Mouse (Mus musculus) liver, adult (tissue): ENCODE measurements around the gene Lpin1.

Source experiments
- GATA4 ChIP-seq: IDR thresholded peaks from 2 replicates; pipeline ENCODE4 v1.6.1; 2014; ENCODE audit warnings: mild to moderate bottlenecking, low read length; ENCODE audit not compliant: insufficient replicate concordance

Lpin1 gene

GRCm38 (mm10) chr12:16610936-16611335 is at the start of gene Lpin1:
Gene Lpin1 (minus strand): TSS chr12:16610966.
- no peak for TF ChIP-seq GATA4

GRCm38 (mm10) chr12:16656906-16657875 is 46.4 kb upstream of the Lpin1 start:
- TF ChIP-seq GATA4, result no peak

- no peak for TF ChIP-seq GATA4
These were observed 44.8 kb upstream of the Lpin1 start for GRCm38 (mm10) chr12:16655604-16656003.

GRCm38 (mm10) chr12:16653332-16654093 is 42.7 kb upstream of the Lpin1 start, which contains the start of gene Ntsr2:
Gene Ntsr2 (plus strand): TSS chr12:16653382.
- no peak for TF ChIP-seq GATA4

GRCm38 (mm10) chr12:16649819-16650218 is 39.1 kb upstream of the Lpin1 start:
- TF ChIP-seq GATA4, result no peak

- no peak for TF ChIP-seq GATA4
These were observed 37.5 kb upstream of the Lpin1 start for GRCm38 (mm10) chr12:16648273-16648672.

- TF ChIP-seq GATA4, result no peak
These were observed 36.1 kb upstream of the Lpin1 start for GRCm38 (mm10) chr12:16646780-16647409.

GRCm38 (mm10) chr12:16644698-16645097 is 33.9 kb upstream of the Lpin1 start:
- no peak for TF ChIP-seq GATA4

GRCm38 (mm10) chr12:16643508-16644345 is 33.0 kb upstream of the Lpin1 start:
- TF ChIP-seq GATA4, result no peak

- TF ChIP-seq GATA4, result no peak
These were observed 31.2 kb upstream of the Lpin1 start for GRCm38 (mm10) chr12:16642000-16642399.

GRCm38 (mm10) chr12:16640075-16640474 is 29.3 kb upstream of the Lpin1 start:
- TF ChIP-seq GATA4, result no peak

- TF ChIP-seq GATA4, result no peak
These were observed 28.5 kb upstream of the Lpin1 start for GRCm38 (mm10) chr12:16639078-16639771.

- TF ChIP-seq GATA4, result no peak
These were observed 25.1 kb upstream of the Lpin1 start for GRCm38 (mm10) chr12:16635816-16636215.
